Mouse (Mus musculus) cerebellum, adult 2 months (tissue): ENCODE data around the gene Gstp3. TPM values are rescaled to one million over a fixed set of nuclear protein-coding genes. Genes with fewer than 3 reads are reported as not detected.

Experiments
- DNase-seq, 2 experiments: peaks; one replicate each; pipeline ENCODE4 v3.0.0; 2021
- H3K27ac ChIP-seq: fragments of 200-500 bp; 2 replicates; pipeline ENCODE4 v1.5.1; 2012; ENCODE audit warnings: low read length, control low read depth, inconsistent platforms; ENCODE audit not compliant: insufficient read depth
- H3K27me3 ChIP-seq: fragments of 200-500 bp; 2 replicates; pipeline ENCODE4 v1.6.1; 2012; ENCODE audit warnings: inconsistent platforms, mild to moderate bottlenecking, low read length, moderate library complexity; ENCODE audit not compliant: control insufficient read depth, insufficient read depth
- H3K4me1 ChIP-seq: fragments of 200-500 bp; 2 replicates; pipeline ENCODE4 v1.6.1; 2011; ENCODE audit warnings: low read length; ENCODE audit not compliant: control insufficient read depth, insufficient read depth
- H3K4me3 ChIP-seq: fragments of 200-500 bp; replicated peaks from 2 replicates; pipeline ENCODE3; 2011; ENCODE audit warnings: mild to moderate bottlenecking, low read depth, low read length, control low read depth; ENCODE audit not compliant: insufficient read depth
- CTCF ChIP-seq: fragments of 200-500 bp; IDR thresholded peaks from 2 replicates; pipeline ENCODE4 v1.5.1; 2011; ENCODE audit warnings: low read depth, mild to moderate bottlenecking, control low read depth, low read length, moderate library complexity, borderline replicate concordance; ENCODE audit not compliant: insufficient read depth
- POLR2A ChIP-seq: fragments of 200-500 bp; IDR thresholded peaks from 2 replicates; pipeline ENCODE4 v1.6.1; 2011; ENCODE audit warnings: low read length, control low read depth, borderline replicate concordance; ENCODE audit not compliant: insufficient read depth
- WGBS: fragments of 180-500 bp; shearing (Covaris S2); methylation state at CpG from one replicate; pipeline ENCODE4 v1.1.7; 2018; 5-methylcytosine and 5-hydroxymethylcytosine counted together
- polyA plus RNA-seq: library from polyadenylated mRNA; depleted of rRNA; stranded (reverse); fragments of >200 nt; gene quantifications from 2 replicates; pipeline ENCODE4 v1.2.3, GENCODE M21; 2012

Gstp3 gene
- polyA plus RNA-seq, 1 experiment = not detected

GRCm38 (mm10) chr19:4087090-4087489, 27.7 kb upstream of the Gstp3 start:
- Histone ChIP-seq H3K27me3 (no peaks in the 10 kb centered on the region), H3K4me3 (no peak overlapping the region), H3K27ac (no peak overlapping the region), H3K4me1 (peaks cover 30% of the 10 kb centered on the region)
- 68% methylated on average over 5 of the region's 5 CpGs for WGBS
- no peak for DNase-seq
- TF ChIP-seq CTCF (no peak), POLR2A (no peak)

- peaks cover 36% of the 10 kb centered on the region for H3K4me1 ChIP-seq
- 94% methylated on average over 15 of the region's 15 CpGs for WGBS
Measured at GRCm38 (mm10) chr19:4086156-4086555, 26.8 kb upstream of the Gstp3 start.

DNA sequence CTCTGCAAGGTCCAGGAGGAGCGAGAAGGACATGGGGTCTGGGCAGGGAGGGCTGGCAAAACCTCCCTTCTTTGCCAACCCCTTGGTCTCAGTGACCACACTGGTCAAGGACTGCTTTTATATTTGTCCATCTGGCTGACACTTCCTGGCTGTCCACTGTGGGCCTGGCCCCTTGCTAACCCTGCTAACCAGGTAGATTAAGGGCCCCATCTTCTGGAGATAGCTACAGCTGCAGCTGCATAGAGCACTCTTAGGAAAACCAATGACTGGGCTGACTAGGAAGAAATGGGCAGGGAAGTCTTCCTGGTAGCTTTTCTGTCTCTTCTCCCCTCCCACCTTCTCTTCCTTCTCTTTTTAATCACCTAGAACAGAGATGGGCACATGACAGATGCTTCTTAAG, 25.6 kb upstream of the Gstp3 start:
- DNase-seq = peak in 1 of 2 experiments; percentile 11
- TF ChIP-seq CTCF (peak; percentile 56; the same call in 1 of the 2 replicates), POLR2A (no peak)
- 88% methylated on average over 1 of the region's 1 CpGs for WGBS
- Histone ChIP-seq H3K27me3 (no peaks in the 10 kb centered on the region), H3K27ac (peak overlapping the region; percentile 94; the same call in 1 of the 2 replicates), H3K4me1 (peaks cover 42% of the 10 kb centered on the region), H3K4me3 (no peak overlapping the region)

More at GRCm38 (mm10) chr19:4086156-4086555, 26.8 kb upstream of the Gstp3 start:
- DNase-seq = no peak
- H3K4me3 ChIP-seq = no peak overlapping the region
- H3K27me3 ChIP-seq = no peaks in the 10 kb centered on the region
- no peak overlapping the region for H3K27ac ChIP-seq
- TF ChIP-seq POLR2A (no peak), CTCF (no peak)

- 36% methylated on average over 8 of the region's 8 CpGs for WGBS
- Histone ChIP-seq H3K27ac (peak overlapping the region; percentile 94), H3K27me3 (no peaks in the 10 kb centered on the region)
Measured at GRCm38 (mm10) chr19:4083826-4084225, 24.5 kb upstream of the Gstp3 start.

GRCm38 (mm10) chr19:4083316-4083715, 23.9 kb upstream of the Gstp3 start:
- H3K4me3 ChIP-seq = no peak overlapping the region
- DNase-seq = peak in 1 of 2 experiments; percentile 39
- peaks cover 52% of the 10 kb centered on the region for H3K4me1 ChIP-seq
- H3K27ac ChIP-seq = peak overlapping the region; percentile 94
- H3K27me3 ChIP-seq = no peaks in the 10 kb centered on the region
- TF ChIP-seq POLR2A (no peak), CTCF (no peak)
- 51% methylated on average over 7 of the region's 7 CpGs for WGBS

More at GRCm38 (mm10) chr19:4083826-4084225, 24.5 kb upstream of the Gstp3 start:
- Histone ChIP-seq H3K4me1 (peaks cover 51% of the 10 kb centered on the region), H3K4me3 (no peak overlapping the region)
- DNase-seq = no peak
- no peak for TF ChIP-seq POLR2A
- no peak for TF ChIP-seq CTCF

DNA sequence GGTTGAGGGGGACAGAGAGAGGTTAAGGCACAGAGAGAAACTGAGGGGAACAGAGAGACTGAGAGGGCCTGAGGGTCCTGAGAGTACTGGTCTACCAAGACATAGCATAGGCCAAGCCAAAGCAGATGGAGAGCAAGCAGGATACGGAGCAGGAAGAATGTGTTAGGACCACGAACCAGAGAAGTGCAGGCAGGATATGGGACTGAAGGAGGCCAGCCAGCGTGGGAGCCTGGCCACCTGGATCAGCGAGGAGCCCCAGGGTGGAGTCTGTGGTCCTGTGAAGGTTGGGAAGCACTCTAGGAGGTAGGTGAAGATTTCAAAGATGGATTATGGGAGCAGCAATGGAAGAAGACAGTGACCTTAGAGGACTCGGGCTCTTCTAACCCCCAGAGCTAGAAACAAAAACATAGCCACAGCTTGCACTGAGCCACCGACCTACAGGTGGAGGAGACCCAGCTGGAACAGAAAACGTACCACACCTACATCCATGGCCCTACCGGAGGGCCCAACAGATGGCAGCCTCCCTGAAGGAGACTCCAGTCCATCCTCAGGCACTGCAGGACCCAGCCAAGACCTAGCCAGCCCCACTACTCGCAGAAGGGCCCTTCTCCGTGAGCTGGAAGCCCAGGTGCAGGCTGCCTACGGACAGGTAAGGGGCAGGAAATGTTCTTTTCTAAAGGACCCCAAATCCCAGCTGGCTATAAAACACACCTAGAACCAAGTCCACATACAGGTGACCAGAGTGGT, 23.0 kb upstream of the Gstp3 start:
- 9% methylated on average over 11 of the region's 11 CpGs for WGBS
- no peak overlapping the region for H3K4me3 ChIP-seq
- TF ChIP-seq CTCF (no peak), POLR2A (no peak)
- peak overlapping the region; percentile 94 for H3K27ac ChIP-seq
- no peaks in the 10 kb centered on the region for H3K27me3 ChIP-seq
- peak; percentile 56 to 58 for DNase-seq
- peaks cover 59% of the 10 kb centered on the region for H3K4me1 ChIP-seq

GRCm38 (mm10) chr19:4081394-4081793, 22.0 kb upstream of the Gstp3 start, which contains the start of gene Cabp2:
TSS of gene Cabp2 (plus strand) at chr19:4081578.
- peaks cover 59% of the 10 kb centered on the region for H3K4me1 ChIP-seq
- WGBS = 27% methylated on average over 3 of the region's 3 CpGs
- peak within 1 kb of the TSS; percentile 94 for H3K27ac ChIP-seq
- TF ChIP-seq POLR2A = no peak
- TF ChIP-seq CTCF = no peak
- H3K4me3 ChIP-seq = no peak within 1 kb of the TSS
- DNase-seq = no peak
- no peaks in the 10 kb centered on the region for H3K27me3 ChIP-seq

DNA sequence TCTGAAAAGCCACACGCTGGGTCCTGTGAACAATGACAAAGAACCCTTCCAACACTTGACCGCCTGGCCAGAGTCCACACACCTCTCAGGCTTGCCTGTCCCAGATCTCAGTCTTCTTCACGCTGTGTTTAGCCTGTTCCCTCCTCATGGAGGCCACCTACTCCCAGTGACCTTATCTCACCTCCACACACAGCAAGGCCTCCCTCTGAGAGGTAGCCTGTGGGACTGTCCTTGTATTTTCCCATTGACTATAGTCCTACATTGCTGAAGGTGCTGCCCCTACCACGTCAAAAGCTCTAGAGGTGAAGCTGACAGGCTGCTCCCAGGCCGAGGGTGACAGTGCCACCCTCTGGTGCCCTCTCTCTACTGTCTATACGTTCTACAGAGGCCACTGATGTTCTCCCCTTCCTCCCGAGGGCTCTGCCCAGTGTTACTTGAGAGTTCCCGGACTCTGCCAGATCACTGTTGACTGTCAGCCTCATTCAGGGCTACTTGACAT, 21.2 kb upstream of the Gstp3 start:
- 5% methylated on average over 8 of the region's 8 CpGs for WGBS
- DNase-seq = peak; percentile 88 to 94
- H3K4me1 ChIP-seq = peaks cover 59% of the 10 kb centered on the region
- no peaks in the 10 kb centered on the region for H3K27me3 ChIP-seq
- TF ChIP-seq CTCF = peak; percentile 56; the same call in 1 of the 2 replicates
- TF ChIP-seq POLR2A = no peak
- no peak overlapping the region for H3K4me3 ChIP-seq
- peak overlapping the region; percentile 95 for H3K27ac ChIP-seq
